In genomic region chr4:148075259-148075658, GRCm38 (mm10) we compare ENCODE assay signal across 8 mouse cellular contexts. TPM values are rescaled to one million over a fixed set of nuclear protein-coding genes. Genes with fewer than 3 reads are reported as not detected.
DNase-seq lines count a peak whose midpoint lies in the region; ATAC-seq and TF ChIP-seq lines count a peak whose summit lies in the region.

No protein-coding gene starts in this region.

- TF ChIP-seq EP300 in liver, postnatal 0 days (IDR thresholded peaks at IDR 0.05; ENCODE audit: low read depth) = no peak
- TF ChIP-seq EP300 in stomach, postnatal 0 days (optimal IDR thresholded peaks at IDR 0.05) = no peak

- DNase-seq in brain, embryonic 14.5 days (ENCODE audit: low read depth) = peak; percentile 80
- peak; percentile 80 for DNase-seq in forebrain, embryonic 14.5 days (ENCODE audit: low spot score)
- peak; percentile 52 for DNase-seq in heart, postnatal 25 days (ENCODE audit: low spot score)
- DNase-seq in kidney, postnatal 4 days = peak; percentile 77 to 84
- DNase-seq in liver, postnatal 0 days = peak; percentile 71
- peak; percentile 70 for DNase-seq in neural tube, embryonic 11.5 days (ENCODE audit: low spot score)
- peak; percentile 68 for DNase-seq in stomach, postnatal 0 days (ENCODE audit: low spot score)

- no peak overlapping the region for H3K27ac ChIP-seq in forebrain, embryonic 14.5 days (ENCODE audit: low read depth, low read length)
- H3K27ac ChIP-seq in liver, postnatal 0 days (ENCODE audit: low read depth) = no peak overlapping the region
- H3K27ac ChIP-seq in neural tube, embryonic 11.5 days (ENCODE audit: low read depth, low read length) = no peak overlapping the region
- H3K27ac ChIP-seq in stomach, postnatal 0 days (replicated peaks) = no peak overlapping the region

- H3K9me3 ChIP-seq in forebrain, embryonic 14.5 days (replicated peaks; ENCODE audit: control insufficient read depth, low read length) = no peaks in the 10 kb centered on the region
- H3K9me3 ChIP-seq in liver, postnatal 0 days (ENCODE audit: low read length) = no peaks in the 10 kb centered on the region
- H3K9me3 ChIP-seq in neural tube, embryonic 11.5 days (ENCODE audit: control insufficient read depth, low read length) = no peaks in the 10 kb centered on the region
- H3K9me3 ChIP-seq in stomach, postnatal 0 days (ENCODE audit: control insufficient read depth, low read length) = no peaks in the 10 kb centered on the region

- H3K4me2 ChIP-seq in forebrain, embryonic 14.5 days (ENCODE audit: low read length) = peak overlapping the region; percentile 44
- H3K4me2 ChIP-seq in liver, postnatal 0 days (ENCODE audit: low read depth, low read length) = peak overlapping the region; percentile 75
- peak overlapping the region; percentile 51 for H3K4me2 ChIP-seq in neural tube, embryonic 11.5 days (ENCODE audit: low read depth)
- peak overlapping the region; percentile 53 for H3K4me2 ChIP-seq in stomach, postnatal 0 days (replicated peaks; ENCODE audit: low read depth)

- no peak for TF ChIP-seq POLR2A in brain, embryonic 14.5 days (IDR thresholded peaks at IDR 0.05; ENCODE audit: borderline replicate concordance, extremely low read depth, insufficient read depth, insufficient read length, poor library complexity, severe bottlenecking)

- intact Hi-C loops in heart, postnatal 25 days (cut with DNase I) = no loop called here

- no peaks in the 10 kb centered on the region for H3K4me1 ChIP-seq in forebrain, embryonic 14.5 days (ENCODE audit: control insufficient read depth, insufficient read depth, low read length)
- H3K4me1 ChIP-seq in liver, postnatal 0 days (ENCODE audit: insufficient read depth) = no peaks in the 10 kb centered on the region
- no peaks in the 10 kb centered on the region for H3K4me1 ChIP-seq in neural tube, embryonic 11.5 days (ENCODE audit: control insufficient read depth, insufficient read depth, low read length)
- H3K4me1 ChIP-seq in stomach, postnatal 0 days (replicated peaks; ENCODE audit: control insufficient read depth, insufficient read depth) = no peaks in the 10 kb centered on the region

- no peaks in the 10 kb centered on the region for H3K27me3 ChIP-seq in forebrain, embryonic 14.5 days (replicated peaks; ENCODE audit: control insufficient read depth, insufficient read depth, low read length)
- no peaks in the 10 kb centered on the region for H3K27me3 ChIP-seq in liver, postnatal 0 days (ENCODE audit: insufficient read depth, low read length)
- no peaks in the 10 kb centered on the region for H3K27me3 ChIP-seq in neural tube, embryonic 11.5 days (ENCODE audit: control insufficient read depth, insufficient read depth, low read length)
- H3K27me3 ChIP-seq in stomach, postnatal 0 days (ENCODE audit: control insufficient read depth, insufficient read depth, low read length) = no peaks in the 10 kb centered on the region

- no peaks in the 10 kb centered on the region for H3K36me3 ChIP-seq in forebrain, embryonic 14.5 days (ENCODE audit: control insufficient read depth, insufficient read depth, low read length)
- peaks cover 9% of the 10 kb centered on the region for H3K36me3 ChIP-seq in liver, postnatal 0 days (replicated peaks; ENCODE audit: insufficient read depth, low read length)
- H3K36me3 ChIP-seq in neural tube, embryonic 11.5 days (ENCODE audit: control insufficient read depth, insufficient read depth, low read length) = no peaks in the 10 kb centered on the region
- no peaks in the 10 kb centered on the region for H3K36me3 ChIP-seq in stomach, postnatal 0 days (ENCODE audit: control insufficient read depth, insufficient read depth, low read length)

- H3K4me3 ChIP-seq in forebrain, embryonic 14.5 days (ENCODE audit: low read depth, low read length) = peak overlapping the region; percentile 16
- H3K4me3 ChIP-seq in liver, postnatal 0 days (ENCODE audit: low read depth, low read length) = peak overlapping the region; percentile 30
- peak overlapping the region; percentile 18; the same call in 1 of the 2 replicates for H3K4me3 ChIP-seq in neural tube, embryonic 11.5 days (ENCODE audit: low read depth, low read length)
- H3K4me3 ChIP-seq in stomach, postnatal 0 days (ENCODE audit: low read depth, low read length) = peak overlapping the region; percentile 29

- peak; percentile 77 for ATAC-seq in CD4-positive, CD25-positive, alpha-beta regulatory T cell, adult 4 months
- peak; percentile 54; the same call in 1 of the 2 replicates for ATAC-seq in forebrain, embryonic 14.5 days
- ATAC-seq in liver, postnatal 0 days = peak; percentile 66
- 0 out of 2 replicates have a peak, but pooled peaks have one; percentile 42 for ATAC-seq in neural tube, embryonic 11.5 days (ENCODE audit: insufficient read depth, low FRiP score, low TSS enrichment)
- ATAC-seq in stomach, postnatal 0 days (ENCODE audit: low FRiP score, low TSS enrichment) = peak; percentile 33; the same call in 1 of the 2 replicates

- no peak for TF ChIP-seq CTCF in brain, embryonic 14.5 days (IDR thresholded peaks at IDR 0.05; ENCODE audit: borderline replicate concordance, extremely low read depth, insufficient read depth, insufficient read length)
- TF ChIP-seq CTCF in liver, postnatal 0 days (IDR thresholded peaks at IDR 0.05; ENCODE audit: low read depth) = no peak
- TF ChIP-seq CTCF in stomach, postnatal 0 days (IDR thresholded peaks at IDR 0.05; ENCODE audit: low read depth) = no peak

- peak overlapping the region; percentile 30; the same call in 1 of the 2 replicates for H3K9ac ChIP-seq in forebrain, embryonic 14.5 days (ENCODE audit: low read length)
- no peak overlapping the region for H3K9ac ChIP-seq in liver, postnatal 0 days (replicated peaks)
- H3K9ac ChIP-seq in neural tube, embryonic 11.5 days (ENCODE audit: low read length) = peak overlapping the region; percentile 37
- H3K9ac ChIP-seq in stomach, postnatal 0 days (ENCODE audit: low read length) = peak overlapping the region; percentile 35; the same call in 1 of the 2 replicates

- 38% methylated on average over 21 of the region's 21 CpGs for WGBS in forebrain, embryonic 14.5 days
- WGBS in liver, postnatal 0 days (ENCODE audit: insufficient replicate concordance) = 36% methylated on average over 21 of the region's 21 CpGs
- 40% methylated on average over 21 of the region's 21 CpGs for WGBS in neural tube, embryonic 11.5 days
- 28% methylated on average over 21 of the region's 21 CpGs for WGBS in stomach, postnatal 0 days

RNA-seq across cellular contexts. Expression of gene Agtrap, which starts 12.6 kb away (rescaled TPM):
- 10 to 100 TPM; 19.0 to 20.0 TPM for polyA plus RNA-seq in CD4-positive, CD25-positive, alpha-beta regulatory T cell, adult 4 months (2017; shearing (Covaris generic))
- 4.6 and 5.7 TPM in 2 replicates for polyA plus RNA-seq in brain, embryonic 14.5 days (2012; rRNA removed)
- polyA plus RNA-seq in forebrain, embryonic 14.5 days (2014; fragmentation: Nextera tagmentation; extraction: Ambion mirVana) = 5.3 and 5.7 TPM in 2 replicates
- 10 to 100 TPM; 43.0 to 43.5 TPM for total RNA-seq in heart, postnatal 25 days (2021)
- 10.4 and 10.8 TPM in 2 replicates for polyA plus RNA-seq in liver, postnatal 0 days (2015; fragmentation: Nextera tagmentation; extraction: Ambion mirVana)
- polyA plus RNA-seq in neural tube, embryonic 11.5 days (2014; fragmentation: Nextera tagmentation; extraction: Ambion mirVana) = 9.1 and 10.7 TPM in 2 replicates
- polyA plus RNA-seq in stomach, postnatal 0 days (2015; fragmentation: Nextera tagmentation; extraction: Ambion mirVana) = 23.2 and 26.9 TPM in 2 replicates

RNA-seq across cellular contexts. Expression of gene Mthfr, which starts 36.4 kb away (rescaled TPM):
- 10 to 100 TPM in 1 of 2 experiments, 1 to 10 TPM in 1; 6.8 to 23.1 TPM for polyA plus RNA-seq in CD4-positive, CD25-positive, alpha-beta regulatory T cell, adult 4 months (2017; shearing (Covaris generic))
- 38.6 and 39.4 TPM in 2 replicates for polyA plus RNA-seq in brain, embryonic 14.5 days (2012; rRNA removed)
- polyA plus RNA-seq in forebrain, embryonic 14.5 days (2014; fragmentation: Nextera tagmentation; extraction: Ambion mirVana) = 12.4 TPM in 2 replicates
- total RNA-seq in heart, postnatal 25 days (2021) = 10 to 100 TPM in 1 of 2 experiments, 1 to 10 TPM in 1; 9.7 to 11.3 TPM
- polyA plus RNA-seq in liver, postnatal 0 days (2015; fragmentation: Nextera tagmentation; extraction: Ambion mirVana) = 3.7 and 4.5 TPM in 2 replicates
- 22.0 and 22.7 TPM in 2 replicates for polyA plus RNA-seq in neural tube, embryonic 11.5 days (2014; fragmentation: Nextera tagmentation; extraction: Ambion mirVana)
- 8.2 and 8.7 TPM in 2 replicates for polyA plus RNA-seq in stomach, postnatal 0 days (2015; fragmentation: Nextera tagmentation; extraction: Ambion mirVana)

RNA-seq across cellular contexts. Expression of gene Clcn6, which starts 36.6 kb away (rescaled TPM):
- 1 to 10 TPM; 4.2 to 5.5 TPM for polyA plus RNA-seq in CD4-positive, CD25-positive, alpha-beta regulatory T cell, adult 4 months (2017; shearing (Covaris generic))
- polyA plus RNA-seq in brain, embryonic 14.5 days (2012; rRNA removed) = 57.2 and 64.1 TPM in 2 replicates
- 19.1 and 24.8 TPM in 2 replicates for polyA plus RNA-seq in forebrain, embryonic 14.5 days (2014; fragmentation: Nextera tagmentation; extraction: Ambion mirVana)
- total RNA-seq in heart, postnatal 25 days (2021) = 1 to 10 TPM; 8.6 to 8.7 TPM
- 0.52 and 0.79 TPM in 2 replicates for polyA plus RNA-seq in liver, postnatal 0 days (2015; fragmentation: Nextera tagmentation; extraction: Ambion mirVana)
- polyA plus RNA-seq in neural tube, embryonic 11.5 days (2014; fragmentation: Nextera tagmentation; extraction: Ambion mirVana) = 20.9 and 24.2 TPM in 2 replicates
- 1.8 and 2.1 TPM in 2 replicates for polyA plus RNA-seq in stomach, postnatal 0 days (2015; fragmentation: Nextera tagmentation; extraction: Ambion mirVana)

RNA-seq across cellular contexts. Expression of gene Mad2l2, which starts 54.9 kb away (rescaled TPM):
- polyA plus RNA-seq in CD4-positive, CD25-positive, alpha-beta regulatory T cell, adult 4 months (2017; shearing (Covaris generic)) = 10 to 100 TPM; 35.8 to 41.2 TPM
- 111 and 132 TPM in 2 replicates for polyA plus RNA-seq in brain, embryonic 14.5 days (2012; rRNA removed)
- polyA plus RNA-seq in forebrain, embryonic 14.5 days (2014; fragmentation: Nextera tagmentation; extraction: Ambion mirVana) = 129 and 141 TPM in 2 replicates
- total RNA-seq in heart, postnatal 25 days (2021) = 10 to 100 TPM; 11.9 to 12.8 TPM
- polyA plus RNA-seq in liver, postnatal 0 days (2015; fragmentation: Nextera tagmentation; extraction: Ambion mirVana) = 16.9 and 18.8 TPM in 2 replicates
- 71.7 and 78.3 TPM in 2 replicates for polyA plus RNA-seq in neural tube, embryonic 11.5 days (2014; fragmentation: Nextera tagmentation; extraction: Ambion mirVana)
- 24.6 and 25.0 TPM in 2 replicates for polyA plus RNA-seq in stomach, postnatal 0 days (2015; fragmentation: Nextera tagmentation; extraction: Ambion mirVana)

RNA-seq across cellular contexts. Expression of gene Draxin, which starts 55.2 kb away (rescaled TPM):
- polyA plus RNA-seq in CD4-positive, CD25-positive, alpha-beta regulatory T cell, adult 4 months (2017; shearing (Covaris generic)) = not detected
- 54.9 and 73.0 TPM in 2 replicates for polyA plus RNA-seq in brain, embryonic 14.5 days (2012; rRNA removed)
- 18.8 and 20.7 TPM in 2 replicates for polyA plus RNA-seq in forebrain, embryonic 14.5 days (2014; fragmentation: Nextera tagmentation; extraction: Ambion mirVana)
- under 1 TPM; 0.05 to 0.11 TPM for total RNA-seq in heart, postnatal 25 days (2021)
- 0.04 and 0.05 TPM in 2 replicates for polyA plus RNA-seq in liver, postnatal 0 days (2015; fragmentation: Nextera tagmentation; extraction: Ambion mirVana)
- polyA plus RNA-seq in neural tube, embryonic 11.5 days (2014; fragmentation: Nextera tagmentation; extraction: Ambion mirVana) = 9.8 and 10.5 TPM in 2 replicates
- 0.01 TPM in 1 of 2 replicates, not detected in the other for polyA plus RNA-seq in stomach, postnatal 0 days (2015; fragmentation: Nextera tagmentation; extraction: Ambion mirVana)
